Mouse (Mus musculus) layer of hippocampus, postnatal 36 days (tissue): ENCODE results near the gene Pecam1. TPM values are rescaled to one million over a fixed set of nuclear protein-coding genes. Genes with fewer than 3 reads are reported as not detected.
"Not testable (repeated sequence)": the region's sequence is repeated elsewhere in the genome, so short reads cannot be mapped to it uniquely, and the experiment has no call there.

Source experiments
- DNase-seq, 2 experiments: peaks; one replicate each; pipeline ENCODE4 v3.0.0; 2022
- total RNA-seq, 2 experiments: library from RNA; stranded (reverse); gene quantifications; 2 replicates each; pipeline ENCODE4 v1.2.3; 2021

Pecam1 gene
- total RNA-seq, 2 experiments from 2014 or later = 15.5 to 18.0 TPM

DNA sequence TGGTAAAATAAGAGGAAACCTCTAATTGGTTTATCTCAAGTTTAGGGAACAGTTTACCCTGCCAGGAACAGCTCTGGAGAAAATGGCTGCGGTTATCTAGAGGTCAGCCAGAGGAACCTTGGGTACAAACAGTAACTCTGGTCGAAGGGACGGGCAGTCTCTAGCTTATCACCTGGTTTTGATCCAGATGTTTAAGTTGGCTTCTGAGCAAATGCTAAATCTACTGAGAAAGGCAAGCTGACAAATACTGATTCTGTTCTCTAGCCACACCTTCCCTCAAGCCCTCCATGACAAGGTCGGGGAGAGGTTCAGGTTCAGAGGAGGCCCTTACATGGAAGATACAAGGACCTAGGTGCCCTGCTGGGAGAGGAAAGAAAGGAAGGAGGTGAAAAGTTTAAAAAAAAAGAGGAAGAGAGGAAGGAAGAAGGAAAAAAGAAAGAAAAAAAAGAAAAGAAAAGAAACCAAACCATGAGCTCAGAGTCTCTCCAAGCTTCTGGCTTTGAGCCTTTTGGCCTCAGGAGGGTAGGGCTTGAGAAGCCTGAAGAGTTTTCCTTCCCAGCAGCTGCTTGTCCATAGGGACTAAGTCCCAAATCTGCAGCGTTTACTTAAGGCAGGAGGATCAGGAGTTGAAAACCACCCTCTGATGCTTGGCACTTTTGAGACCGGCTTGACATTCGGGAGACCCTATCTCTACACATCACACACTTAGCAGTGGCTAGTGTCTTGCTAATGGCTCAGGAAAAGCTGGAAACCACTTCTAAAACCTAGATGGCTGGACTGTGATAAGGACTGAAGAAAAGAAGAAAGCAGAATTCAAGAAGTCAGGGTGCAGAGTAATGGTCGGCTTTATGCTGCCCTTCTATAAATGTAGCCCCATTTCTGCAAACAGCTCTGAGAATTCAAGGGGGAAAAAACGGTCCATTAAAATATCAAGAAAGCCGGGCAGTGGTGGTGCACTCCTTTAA, 21.7 kb downstream of the Pecam1 start:
- no peak for DNase-seq

- DNase-seq = no peak
Observed at GRCm38 (mm10) chr11:106727967-106728366, 22.5 kb downstream of the Pecam1 start.

DNA sequence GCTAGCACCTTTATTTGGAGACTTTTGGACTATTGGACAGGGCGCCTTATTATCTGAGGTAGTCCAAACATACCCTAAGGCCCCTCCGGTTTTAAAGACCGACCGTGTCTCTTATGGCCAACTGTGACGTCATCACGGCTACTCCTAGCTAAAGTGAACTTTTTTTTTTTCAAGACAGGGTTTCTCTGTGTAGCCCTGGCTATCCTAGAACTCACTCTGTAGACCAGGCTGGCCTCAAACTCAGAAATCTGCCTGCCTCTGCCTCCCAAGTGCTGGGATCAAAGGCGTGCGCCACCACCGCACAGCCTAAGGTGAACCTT, 25.6 kb downstream of the Pecam1 start:
- DNase-seq = not testable (repeated sequence)

GRCm38 (mm10) chr11:106724176-106724915, 26.1 kb downstream of the Pecam1 start:
- DNase-seq = no peak

- DNase-seq = no peak
Observed at GRCm38 (mm10) chr11:106723611-106724125, 26.8 kb downstream of the Pecam1 start.

DNA sequence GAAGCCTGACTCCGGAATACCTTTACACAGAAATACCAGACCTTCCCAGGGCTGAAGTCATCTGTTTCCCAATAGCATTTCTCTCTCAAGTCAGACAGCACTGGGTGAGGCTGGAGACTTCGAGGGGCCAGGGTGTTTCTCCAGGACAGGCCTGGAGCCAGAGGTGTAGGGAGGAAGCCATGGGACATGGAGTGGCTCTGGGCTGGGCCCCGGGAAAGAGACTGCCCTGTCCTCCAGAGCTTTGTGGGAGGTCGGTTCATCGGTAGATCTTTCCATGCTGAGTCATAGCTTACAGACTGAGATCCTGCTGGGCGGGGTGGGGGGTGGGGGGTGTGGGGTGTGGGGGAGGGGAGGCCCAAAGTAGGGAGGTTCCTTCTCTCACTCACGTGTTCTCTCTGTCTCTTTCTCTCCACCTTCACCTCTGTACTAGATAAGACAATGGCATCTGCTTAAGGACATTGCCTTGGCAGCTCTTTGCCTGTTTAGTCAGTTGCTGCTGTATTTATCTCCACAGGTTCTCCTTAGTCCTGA, 27.5 kb downstream of the Pecam1 start:
- no peak for DNase-seq

- no peak for DNase-seq
Observed at GRCm38 (mm10) chr11:106720379-106720778, 30.0 kb downstream of the Pecam1 start.

GRCm38 (mm10) chr11:106716568-106716967, 33.9 kb downstream of the Pecam1 start:
- no peak for DNase-seq

GRCm38 (mm10) chr11:106715066-106715465, 35.4 kb downstream of the Pecam1 start:
- no peak for DNase-seq

- no peak for DNase-seq
Observed at GRCm38 (mm10) chr11:106710789-106711188, 39.6 kb downstream of the Pecam1 start.

GRCm38 (mm10) chr11:106709227-106709985, 41.0 kb downstream of the Pecam1 start:
- no peak for DNase-seq

DNA sequence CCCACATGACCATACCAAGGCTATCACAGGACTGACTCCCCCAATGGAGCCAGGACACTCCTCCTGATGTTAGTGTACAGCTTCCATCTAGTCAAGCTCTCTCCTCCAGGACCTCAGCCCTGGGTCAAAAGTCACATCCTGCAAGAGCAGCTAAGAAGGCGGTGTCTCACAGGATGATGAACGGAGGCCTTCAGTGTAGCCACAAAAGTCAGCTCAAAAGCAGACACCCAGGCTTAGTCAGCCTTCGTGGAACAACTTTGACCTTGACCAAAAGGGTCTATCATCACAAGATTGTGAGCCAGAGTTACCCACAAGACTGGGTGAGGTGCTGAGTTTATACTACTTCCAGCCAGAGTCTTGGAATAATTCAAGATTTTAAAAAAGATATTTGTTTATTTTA, 42.6 kb downstream of the Pecam1 start:
- DNase-seq = no peak

DNA sequence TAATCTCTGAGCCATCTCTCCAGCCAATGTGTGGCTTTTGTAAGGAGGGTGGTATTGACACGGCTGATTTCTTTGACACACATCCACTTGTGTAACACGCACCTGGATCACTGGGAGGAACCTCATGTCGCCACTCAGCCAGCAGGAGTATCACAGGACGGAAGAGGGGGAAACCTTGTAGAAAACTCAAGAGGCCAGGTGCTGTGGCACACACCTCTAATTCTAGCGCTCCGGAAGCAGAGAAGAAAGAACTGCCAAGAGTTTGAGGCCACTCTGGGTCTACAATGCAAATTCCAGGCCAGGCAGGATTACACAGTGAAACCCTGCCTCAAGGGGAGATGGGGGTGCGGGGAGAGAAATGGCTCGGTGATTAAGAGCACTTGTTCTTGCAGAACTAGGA, 43.3 kb downstream of the Pecam1 start:
- no peak for DNase-seq

GRCm38 (mm10) chr11:106706212-106706611, 44.2 kb downstream of the Pecam1 start:
- no peak for DNase-seq

- no peak for DNase-seq
Observed at GRCm38 (mm10) chr11:106704399-106705111, 45.9 kb downstream of the Pecam1 start.

GRCm38 (mm10) chr11:106703931-106704330, 46.5 kb downstream of the Pecam1 start:
- DNase-seq = no peak

DNA sequence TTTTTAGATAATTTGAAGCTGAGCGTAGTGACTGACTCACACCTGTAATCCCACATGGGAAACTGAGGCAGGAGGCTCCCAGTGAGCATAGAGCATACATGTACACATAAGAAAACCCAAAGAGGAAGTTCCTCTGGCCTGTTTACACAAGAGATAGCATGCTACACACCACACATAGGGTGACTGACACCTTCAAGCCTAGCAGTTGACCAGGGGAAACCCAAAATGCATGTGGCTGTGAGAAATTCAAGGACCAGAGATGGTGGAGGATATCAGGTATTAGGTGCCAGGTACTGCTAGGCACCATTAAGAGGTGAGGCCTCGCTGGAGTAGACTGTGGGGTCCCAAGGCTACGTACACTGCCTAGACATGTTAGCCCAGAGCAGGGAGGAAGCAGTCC, 47.8 kb downstream of the Pecam1 start:
- no peak for DNase-seq

DNA sequence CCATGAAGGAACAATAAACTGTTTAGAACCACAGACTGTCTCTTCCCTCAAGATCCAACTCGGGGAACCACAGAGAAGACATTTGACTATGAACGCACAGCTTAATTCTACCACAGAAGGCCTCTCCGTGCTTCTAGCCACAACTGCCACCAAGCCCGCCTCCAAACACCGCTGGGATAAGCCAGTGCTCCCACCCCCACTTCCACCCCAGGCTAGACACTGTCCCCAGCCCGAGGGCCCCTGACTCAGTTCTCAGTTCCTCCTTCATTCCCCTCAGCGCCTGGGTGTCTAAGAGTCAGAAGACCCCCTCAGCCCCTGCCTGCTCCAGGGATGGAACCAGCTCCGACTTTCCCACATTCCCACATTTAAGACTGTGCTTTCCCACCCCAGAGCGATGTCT, 48.8 kb downstream of the Pecam1 start:
- no peak for DNase-seq

DNA sequence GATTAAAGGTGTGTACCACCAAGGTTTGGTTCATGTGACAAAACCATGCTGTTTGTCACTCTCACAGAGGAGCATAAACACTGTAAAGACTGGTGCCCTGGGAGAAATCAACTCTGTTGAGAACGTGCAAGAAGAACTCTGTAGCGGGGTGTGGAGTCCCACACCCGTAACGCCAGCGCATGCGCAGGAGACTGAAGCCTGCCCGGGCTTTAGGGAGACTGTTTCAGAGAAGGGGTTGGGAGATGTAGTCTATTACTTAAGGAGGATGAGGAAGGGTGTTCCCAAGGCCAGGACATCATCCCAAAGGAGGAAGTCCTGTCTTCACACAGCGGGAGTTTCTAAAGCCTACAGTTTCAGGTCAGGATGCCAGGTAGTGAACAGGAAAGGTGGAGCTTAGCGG, 51.3 kb downstream of the Pecam1 start:
- no peak for DNase-seq

- DNase-seq = no peak
Observed at GRCm38 (mm10) chr11:106698289-106698688, 52.1 kb downstream of the Pecam1 start.

DNA sequence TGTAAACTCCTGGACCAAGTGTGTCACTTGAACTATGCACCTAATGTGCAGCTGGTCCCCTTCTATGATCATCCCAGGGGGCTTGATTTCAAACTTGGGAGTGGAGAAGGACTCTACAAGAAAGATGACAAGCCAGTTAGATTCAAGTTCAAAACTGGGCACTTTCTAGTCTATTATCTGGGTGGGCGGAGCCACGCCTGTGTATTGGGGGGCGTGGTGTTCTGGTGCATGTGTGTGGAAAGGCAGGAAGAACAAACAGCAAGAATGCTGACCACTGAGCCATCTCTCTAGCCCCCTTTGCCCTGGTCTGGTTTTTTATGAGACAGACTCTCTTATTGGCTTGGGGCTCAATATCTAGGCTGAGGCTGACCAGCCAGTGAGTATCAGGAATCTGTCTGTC, 54.5 kb downstream of the Pecam1 start:
- DNase-seq = no peak

GRCm38 (mm10) chr11:106692890-106693289, 57.5 kb downstream of the Pecam1 start:
- DNase-seq = no peak
